Mouse (Mus musculus): ENCODE measurements around the gene Fxyd1. TPM values are rescaled to one million over a fixed set of nuclear protein-coding genes. Genes with fewer than 3 reads are reported as not detected.

Fxyd1 gene
- polyA plus RNA-seq, 1 experiment, result 119 TPM

- no peak overlapping the region for H3K27ac ChIP-seq (ENCODE audit: insufficient read depth, low read depth, low read length)
- H3K4me1 ChIP-seq (ENCODE audit: control insufficient read depth, insufficient read depth, low read length), result no peaks in the 10 kb centered on the region
- H3K4me3 ChIP-seq (ENCODE audit: insufficient read depth, low read depth, low read length), result no peak overlapping the region
- no peaks in the 10 kb centered on the region for H3K27me3 ChIP-seq (replicated peaks; ENCODE audit: control insufficient read depth, insufficient read depth, low read length)
- no peak for DNase-seq
- no peak for TF ChIP-seq POLR2A (IDR thresholded peaks at IDR 0.05; ENCODE audit: low read depth, low read length)
- no peak for TF ChIP-seq CTCF (conservative IDR thresholded peaks at IDR 0.05; ENCODE audit: insufficient read depth, insufficient read length, low read depth, low read length)
- no peaks in the 10 kb centered on the region for H3K36me3 ChIP-seq (ENCODE audit: control insufficient read depth, insufficient read depth, low read length)
- 82% methylated on average over 7 of the region's 7 CpGs for WGBS
Observed at GRCm38 (mm10) chr7:31036917-31037316, 20.1 kb downstream of the Fxyd1 start.

- H3K27me3 ChIP-seq (replicated peaks; ENCODE audit: control insufficient read depth, insufficient read depth, low read length), result no peaks in the 10 kb centered on the region
- no peaks in the 10 kb centered on the region for H3K36me3 ChIP-seq (ENCODE audit: control insufficient read depth, insufficient read depth, low read length)
- DNase-seq, result no peak
- TF ChIP-seq POLR2A (IDR thresholded peaks at IDR 0.05; ENCODE audit: low read depth, low read length), result no peak
- no peak for TF ChIP-seq CTCF (conservative IDR thresholded peaks at IDR 0.05; ENCODE audit: insufficient read depth, insufficient read length, low read depth, low read length)
- 86% methylated on average over 11 of the region's 11 CpGs for WGBS
- H3K4me3 ChIP-seq (ENCODE audit: insufficient read depth, low read depth, low read length), result no peak overlapping the region
- no peaks in the 10 kb centered on the region for H3K4me1 ChIP-seq (ENCODE audit: control insufficient read depth, insufficient read depth, low read length)
- H3K27ac ChIP-seq (ENCODE audit: insufficient read depth, low read depth, low read length), result no peak overlapping the region
Observed at GRCm38 (mm10) chr7:31035291-31035690, 21.7 kb downstream of the Fxyd1 start.

GRCm38 (mm10) chr7:31034789-31035188 is 22.2 kb downstream of the Fxyd1 start:
- Histone ChIP-seq H3K36me3 (ENCODE audit: control insufficient read depth, insufficient read depth, low read length) (no peaks in the 10 kb centered on the region), H3K4me3 (ENCODE audit: insufficient read depth, low read depth, low read length) (no peak overlapping the region), H3K4me1 (ENCODE audit: control insufficient read depth, insufficient read depth, low read length) (no peaks in the 10 kb centered on the region), H3K27ac (ENCODE audit: insufficient read depth, low read depth, low read length) (no peak overlapping the region), H3K27me3 (replicated peaks; ENCODE audit: control insufficient read depth, insufficient read depth, low read length) (no peaks in the 10 kb centered on the region)
- DNase-seq, result no peak
- TF ChIP-seq POLR2A (IDR thresholded peaks at IDR 0.05; ENCODE audit: low read depth, low read length), result no peak
- peak; percentile 38; the same call in 1 of the 2 replicates for TF ChIP-seq CTCF (conservative IDR thresholded peaks at IDR 0.05; ENCODE audit: insufficient read depth, insufficient read length, low read depth, low read length)
- WGBS, result 73% methylated on average over 11 of the region's 11 CpGs

GRCm38 (mm10) chr7:31033409-31034165 is 23.4 kb downstream of the Fxyd1 start:
- Histone ChIP-seq H3K27ac (ENCODE audit: insufficient read depth, low read depth, low read length) (no peak overlapping the region), H3K4me1 (ENCODE audit: control insufficient read depth, insufficient read depth, low read length) (no peaks in the 10 kb centered on the region), H3K36me3 (ENCODE audit: control insufficient read depth, insufficient read depth, low read length) (no peaks in the 10 kb centered on the region), H3K27me3 (replicated peaks; ENCODE audit: control insufficient read depth, insufficient read depth, low read length) (no peaks in the 10 kb centered on the region), H3K4me3 (ENCODE audit: insufficient read depth, low read depth, low read length) (no peak overlapping the region)
- no peak for TF ChIP-seq CTCF (conservative IDR thresholded peaks at IDR 0.05; ENCODE audit: insufficient read depth, insufficient read length, low read depth, low read length)
- no peak for TF ChIP-seq POLR2A (IDR thresholded peaks at IDR 0.05; ENCODE audit: low read depth, low read length)
- WGBS, result 46% methylated on average over 9 of the region's 9 CpGs
- DNase-seq, result no peak

GRCm38 (mm10) chr7:31031731-31032130 is 25.3 kb downstream of the Fxyd1 start:
- TF ChIP-seq CTCF (conservative IDR thresholded peaks at IDR 0.05; ENCODE audit: insufficient read depth, insufficient read length, low read depth, low read length) (no peak), POLR2A (IDR thresholded peaks at IDR 0.05; ENCODE audit: low read depth, low read length) (no peak)
- no peak overlapping the region for H3K27ac ChIP-seq (ENCODE audit: insufficient read depth, low read depth, low read length)
- no peaks in the 10 kb centered on the region for H3K27me3 ChIP-seq (replicated peaks; ENCODE audit: control insufficient read depth, insufficient read depth, low read length)
- DNase-seq, result no peak
- no peak overlapping the region for H3K4me3 ChIP-seq (ENCODE audit: insufficient read depth, low read depth, low read length)
- 84% methylated on average over 7 of the region's 7 CpGs for WGBS
- H3K4me1 ChIP-seq (ENCODE audit: control insufficient read depth, insufficient read depth, low read length), result no peaks in the 10 kb centered on the region
- H3K36me3 ChIP-seq (ENCODE audit: control insufficient read depth, insufficient read depth, low read length), result no peaks in the 10 kb centered on the region

GRCm38 (mm10) chr7:31030717-31031116 is 26.3 kb downstream of the Fxyd1 start:
- Histone ChIP-seq H3K27ac (ENCODE audit: insufficient read depth, low read depth, low read length) (no peak overlapping the region), H3K4me1 (ENCODE audit: control insufficient read depth, insufficient read depth, low read length) (no peaks in the 10 kb centered on the region), H3K27me3 (replicated peaks; ENCODE audit: control insufficient read depth, insufficient read depth, low read length) (no peaks in the 10 kb centered on the region), H3K4me3 (ENCODE audit: insufficient read depth, low read depth, low read length) (no peak overlapping the region), H3K36me3 (ENCODE audit: control insufficient read depth, insufficient read depth, low read length) (no peaks in the 10 kb centered on the region)
- no peak for DNase-seq
- 76% methylated on average over 2 of the region's 2 CpGs for WGBS
- TF ChIP-seq CTCF (conservative IDR thresholded peaks at IDR 0.05; ENCODE audit: insufficient read depth, insufficient read length, low read depth, low read length) (0 out of 2 replicates have a peak, but pooled peaks have one; percentile 1), POLR2A (IDR thresholded peaks at IDR 0.05; ENCODE audit: low read depth, low read length) (no peak)

GRCm38 (mm10) chr7:31028609-31029008 is 28.4 kb downstream of the Fxyd1 start:
- no peaks in the 10 kb centered on the region for H3K27me3 ChIP-seq (replicated peaks; ENCODE audit: control insufficient read depth, insufficient read depth, low read length)
- no peaks in the 10 kb centered on the region for H3K36me3 ChIP-seq (ENCODE audit: control insufficient read depth, insufficient read depth, low read length)
- TF ChIP-seq CTCF (conservative IDR thresholded peaks at IDR 0.05; ENCODE audit: insufficient read depth, insufficient read length, low read depth, low read length) (no peak), POLR2A (IDR thresholded peaks at IDR 0.05; ENCODE audit: low read depth, low read length) (no peak)
- no peaks in the 10 kb centered on the region for H3K4me1 ChIP-seq (ENCODE audit: control insufficient read depth, insufficient read depth, low read length)
- no peak for DNase-seq
- 75% methylated on average over 8 of the region's 8 CpGs for WGBS
- no peak overlapping the region for H3K27ac ChIP-seq (ENCODE audit: insufficient read depth, low read depth, low read length)
- H3K4me3 ChIP-seq (ENCODE audit: insufficient read depth, low read depth, low read length), result no peak overlapping the region
